Mouse (Mus musculus) lung, adult 2 months (tissue): ENCODE measurements around the gene 3110082I17Rik.

Experiments
- CTCF ChIP-seq: fragments of 200-500 bp; IDR thresholded peaks from 2 replicates; pipeline ENCODE4 v1.5.1; 2011; ENCODE audit warnings: mild to moderate bottlenecking, low read length, control low read depth; ENCODE audit not compliant: insufficient read depth
- POLR2A ChIP-seq: fragments of 200-500 bp; IDR thresholded peaks from 2 replicates; pipeline ENCODE4 v1.6.1; 2011; ENCODE audit warnings: low read depth, mild to moderate bottlenecking, control low read depth, low read length, borderline replicate concordance; ENCODE audit errors: extremely low read depth

DNA sequence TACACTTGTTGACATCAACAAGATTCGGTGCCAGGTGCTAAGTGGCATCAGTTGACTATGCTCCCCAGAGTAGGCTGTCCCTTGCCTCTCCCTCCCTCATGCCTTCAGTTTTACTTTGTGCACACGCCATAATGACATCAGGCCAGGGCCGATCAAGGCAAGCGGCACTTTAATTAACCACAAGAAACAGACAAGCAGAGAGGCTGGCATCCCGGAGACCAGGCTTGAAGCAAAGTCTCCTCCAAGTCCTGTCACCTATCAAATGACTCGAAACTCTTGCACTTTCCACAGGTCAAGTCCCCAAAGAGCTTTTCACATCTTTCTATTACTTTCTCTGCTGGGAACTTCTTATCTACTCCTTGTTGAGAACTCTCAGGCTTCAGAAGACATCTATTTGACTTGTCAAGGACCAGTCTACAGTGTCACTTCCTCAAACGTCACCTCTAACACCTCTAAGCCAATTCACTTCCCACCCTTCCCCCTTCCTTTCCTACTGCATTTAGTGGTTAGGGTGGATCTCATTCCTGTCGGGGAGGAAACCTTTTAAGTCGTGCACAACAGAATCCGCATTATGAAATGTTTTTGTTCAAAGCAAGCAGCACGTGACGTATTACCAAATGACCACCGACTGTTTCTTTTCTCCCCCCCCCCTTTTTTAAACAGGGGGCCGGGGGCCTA lies 23.0 kb upstream of the 3110082I17Rik start:
- TF ChIP-seq CTCF (no peak), POLR2A (no peak)
